Mouse (Mus musculus): Measurements from ENCODE around the gene Rbfox2. TPM values are rescaled to one million over a fixed set of nuclear protein-coding genes. Genes with fewer than 3 reads are reported as not detected.

Rbfox2 gene
- polyA plus RNA-seq, 1 experiment from 2014 or later: 54.6 TPM

GRCm38 (mm10) chr15:77225858-77226257 lies 80.9 kb downstream of the Rbfox2 start:
- 68% methylated on average over 4 of the region's 4 CpGs for WGBS
- H3K9me3 ChIP-seq (replicated peaks): no peaks in the 10 kb centered on the region
- ATAC-seq (replicated peaks; ENCODE audit: insufficient number of reproducible peaks, insufficient read depth, low FRiP score, low read depth): no peak
- no peaks in the 10 kb centered on the region for H3K36me3 ChIP-seq
- no peaks in the 10 kb centered on the region for H3K27me3 ChIP-seq
- no peak overlapping the region for H3K9ac ChIP-seq
- H3K4me2 ChIP-seq: no peak overlapping the region
- peaks cover 15% of the 10 kb centered on the region for H3K4me1 ChIP-seq (replicated peaks)
- no peak overlapping the region for H3K27ac ChIP-seq
- no peak overlapping the region for H3K4me3 ChIP-seq

- ATAC-seq (replicated peaks; ENCODE audit: insufficient number of reproducible peaks, insufficient read depth, low FRiP score, low read depth): 0 out of 2 replicates have a peak, but pooled peaks have one; percentile 10
Observed at GRCm38 (mm10) chr15:77225274-77225673, 81.5 kb downstream of the Rbfox2 start.

GRCm38 (mm10) chr15:77220833-77221232 lies 86.0 kb downstream of the Rbfox2 start:
- H3K9ac ChIP-seq: no peak overlapping the region
- H3K4me3 ChIP-seq: no peak overlapping the region
- WGBS: 66% methylated on average over 4 of the region's 4 CpGs
- H3K27me3 ChIP-seq: no peaks in the 10 kb centered on the region
- peaks cover 40% of the 10 kb centered on the region for H3K4me1 ChIP-seq (replicated peaks)
- no peaks in the 10 kb centered on the region for H3K36me3 ChIP-seq
- H3K9me3 ChIP-seq (replicated peaks): no peaks in the 10 kb centered on the region
- no peak for ATAC-seq (replicated peaks; ENCODE audit: insufficient number of reproducible peaks, insufficient read depth, low FRiP score, low read depth)
- no peak overlapping the region for H3K4me2 ChIP-seq
- no peak overlapping the region for H3K27ac ChIP-seq

More at GRCm38 (mm10) chr15:77225274-77225673, 81.5 kb downstream of the Rbfox2 start:
- no peak overlapping the region for H3K4me2 ChIP-seq
- no peaks in the 10 kb centered on the region for H3K27me3 ChIP-seq
- H3K36me3 ChIP-seq: no peaks in the 10 kb centered on the region
- H3K27ac ChIP-seq: no peak overlapping the region
- no peak overlapping the region for H3K4me3 ChIP-seq
- H3K4me1 ChIP-seq (replicated peaks): peaks cover 15% of the 10 kb centered on the region
- H3K9ac ChIP-seq: no peak overlapping the region
- no peaks in the 10 kb centered on the region for H3K9me3 ChIP-seq (replicated peaks)

GRCm38 (mm10) chr15:77220137-77220536 lies 86.7 kb downstream of the Rbfox2 start:
- H3K36me3 ChIP-seq: no peaks in the 10 kb centered on the region
- no peaks in the 10 kb centered on the region for H3K9me3 ChIP-seq (replicated peaks)
- no peak overlapping the region for H3K4me3 ChIP-seq
- H3K9ac ChIP-seq: no peak overlapping the region
- H3K27ac ChIP-seq: no peak overlapping the region
- 0 out of 2 replicates have a peak, but pooled peaks have one; percentile 54 for ATAC-seq (replicated peaks; ENCODE audit: insufficient number of reproducible peaks, insufficient read depth, low FRiP score, low read depth)
- H3K4me2 ChIP-seq: no peak overlapping the region
- H3K4me1 ChIP-seq (replicated peaks): peaks cover 44% of the 10 kb centered on the region
- H3K27me3 ChIP-seq: no peaks in the 10 kb centered on the region

- H3K9ac ChIP-seq: 0 out of 2 replicates have a peak overlapping the region, but pooled peaks have one; percentile 2
- no peak overlapping the region for H3K4me3 ChIP-seq
- H3K36me3 ChIP-seq: no peaks in the 10 kb centered on the region
- H3K27me3 ChIP-seq: no peaks in the 10 kb centered on the region
- H3K9me3 ChIP-seq (replicated peaks): no peaks in the 10 kb centered on the region
- H3K4me1 ChIP-seq (replicated peaks): peaks cover 48% of the 10 kb centered on the region
- H3K27ac ChIP-seq: peak overlapping the region; percentile 29; the same call in 1 of the 2 replicates
- H3K4me2 ChIP-seq: no peak overlapping the region
- 52% methylated on average over 1 of the region's 1 CpGs for WGBS
- no peak for ATAC-seq (replicated peaks; ENCODE audit: insufficient number of reproducible peaks, insufficient read depth, low FRiP score, low read depth)
Observed at GRCm38 (mm10) chr15:77219571-77219970, 87.2 kb downstream of the Rbfox2 start.

GRCm38 (mm10) chr15:77218007-77218406 lies 88.8 kb downstream of the Rbfox2 start:
- H3K4me2 ChIP-seq: no peak overlapping the region
- no peaks in the 10 kb centered on the region for H3K9me3 ChIP-seq (replicated peaks)
- H3K4me1 ChIP-seq (replicated peaks): peaks cover 63% of the 10 kb centered on the region
- no peak overlapping the region for H3K4me3 ChIP-seq
- H3K9ac ChIP-seq: no peak overlapping the region
- H3K27ac ChIP-seq: 0 out of 2 replicates have a peak overlapping the region, but pooled peaks have one; percentile 89
- H3K27me3 ChIP-seq: no peaks in the 10 kb centered on the region
- no peak for ATAC-seq (replicated peaks; ENCODE audit: insufficient number of reproducible peaks, insufficient read depth, low FRiP score, low read depth)
- no peaks in the 10 kb centered on the region for H3K36me3 ChIP-seq
- WGBS: 86% methylated on average over 3 of the region's 3 CpGs

GRCm38 (mm10) chr15:77217523-77217922 lies 89.3 kb downstream of the Rbfox2 start:
- H3K9ac ChIP-seq: no peak overlapping the region

GRCm38 (mm10) chr15:77216704-77217103 lies 90.1 kb downstream of the Rbfox2 start:
- Histone ChIP-seq H3K4me1 (replicated peaks) (peaks cover 73% of the 10 kb centered on the region), H3K27me3 (no peaks in the 10 kb centered on the region), H3K9ac (no peak overlapping the region), H3K27ac (peak overlapping the region; percentile 89), H3K4me2 (no peak overlapping the region), H3K4me3 (no peak overlapping the region), H3K9me3 (replicated peaks) (no peaks in the 10 kb centered on the region), H3K36me3 (no peaks in the 10 kb centered on the region)
- no peak for ATAC-seq (replicated peaks; ENCODE audit: insufficient number of reproducible peaks, insufficient read depth, low FRiP score, low read depth)
- WGBS: 43% methylated on average over 6 of the region's 6 CpGs

More at GRCm38 (mm10) chr15:77217523-77217922, 89.3 kb downstream of the Rbfox2 start:
- peak overlapping the region; percentile 89; the same call in 1 of the 2 replicates for H3K27ac ChIP-seq
- no peaks in the 10 kb centered on the region for H3K36me3 ChIP-seq
- no peak overlapping the region for H3K4me3 ChIP-seq
- H3K9me3 ChIP-seq (replicated peaks): no peaks in the 10 kb centered on the region
- H3K27me3 ChIP-seq: no peaks in the 10 kb centered on the region
- no peak overlapping the region for H3K4me2 ChIP-seq
- WGBS: 36% methylated on average over 1 of the region's 1 CpGs
- peaks cover 67% of the 10 kb centered on the region for H3K4me1 ChIP-seq (replicated peaks)
- no peak for ATAC-seq (replicated peaks; ENCODE audit: insufficient number of reproducible peaks, insufficient read depth, low FRiP score, low read depth)

- H3K4me2 ChIP-seq: peak overlapping the region; percentile 30
- peak overlapping the region; percentile 89 for H3K27ac ChIP-seq
- ATAC-seq (replicated peaks; ENCODE audit: insufficient number of reproducible peaks, insufficient read depth, low FRiP score, low read depth): 0 out of 2 replicates have a peak, but pooled peaks have one; percentile 15
- H3K27me3 ChIP-seq: no peaks in the 10 kb centered on the region
- H3K9me3 ChIP-seq (replicated peaks): no peaks in the 10 kb centered on the region
- H3K4me3 ChIP-seq: no peak overlapping the region
- H3K9ac ChIP-seq: 0 out of 2 replicates have a peak overlapping the region, but pooled peaks have one; percentile 22
- no peaks in the 10 kb centered on the region for H3K36me3 ChIP-seq
- H3K4me1 ChIP-seq (replicated peaks): peaks cover 83% of the 10 kb centered on the region
- 7% methylated on average over 5 of the region's 5 CpGs for WGBS
Observed at GRCm38 (mm10) chr15:77215178-77215800, 91.5 kb downstream of the Rbfox2 start.

- Histone ChIP-seq H3K9me3 (replicated peaks) (no peaks in the 10 kb centered on the region), H3K27me3 (no peaks in the 10 kb centered on the region), H3K36me3 (no peaks in the 10 kb centered on the region), H3K27ac (peak overlapping the region; percentile 89), H3K4me1 (replicated peaks) (peaks cover 82% of the 10 kb centered on the region), H3K9ac (0 out of 2 replicates have a peak overlapping the region, but pooled peaks have one; percentile 20), H3K4me2 (peak overlapping the region; percentile 2; the same call in 1 of the 2 replicates), H3K4me3 (no peak overlapping the region)
- ATAC-seq (replicated peaks; ENCODE audit: insufficient number of reproducible peaks, insufficient read depth, low FRiP score, low read depth): peak; percentile 70
- 30% methylated on average over 8 of the region's 8 CpGs for WGBS
Observed at GRCm38 (mm10) chr15:77214410-77215107, 92.2 kb downstream of the Rbfox2 start.

GRCm38 (mm10) chr15:77213829-77214228 lies 93.0 kb downstream of the Rbfox2 start:
- Histone ChIP-seq H3K4me1 (replicated peaks) (peaks cover 82% of the 10 kb centered on the region), H3K4me3 (no peak overlapping the region), H3K27me3 (no peaks in the 10 kb centered on the region), H3K4me2 (0 out of 2 replicates have a peak overlapping the region, but pooled peaks have one; percentile 11), H3K9ac (0 out of 2 replicates have a peak overlapping the region, but pooled peaks have one; percentile 20), H3K36me3 (no peaks in the 10 kb centered on the region), H3K27ac (peak overlapping the region; percentile 89), H3K9me3 (replicated peaks) (no peaks in the 10 kb centered on the region)
- no peak for ATAC-seq (replicated peaks; ENCODE audit: insufficient number of reproducible peaks, insufficient read depth, low FRiP score, low read depth)
- 28% methylated on average over 5 of the region's 5 CpGs for WGBS

Measured in heart, embryonic 15.5 days (tissue).